Mouse (Mus musculus) frontal cortex, adult (tissue): ENCODE measurements at regions not wholly inside any gene's neighbourhood (a gene's known extent, or its start where the extent isn't known, plus 50 kb on each side); places are given as distances from the start of the nearest gene placed in this dataset.
A peak's percentile ranks its signal among the peaks of the same experiment; 100 is the strongest.

Experiments
- ATAC-seq: cut with Nextera tagmentation; 2 replicates; pipeline ENCODE4 v1.9.2; 2017; ENCODE audit warnings: mild to moderate bottlenecking, moderate library complexity, mixed read lengths; ENCODE audit not compliant: low TSS enrichment

DNA sequence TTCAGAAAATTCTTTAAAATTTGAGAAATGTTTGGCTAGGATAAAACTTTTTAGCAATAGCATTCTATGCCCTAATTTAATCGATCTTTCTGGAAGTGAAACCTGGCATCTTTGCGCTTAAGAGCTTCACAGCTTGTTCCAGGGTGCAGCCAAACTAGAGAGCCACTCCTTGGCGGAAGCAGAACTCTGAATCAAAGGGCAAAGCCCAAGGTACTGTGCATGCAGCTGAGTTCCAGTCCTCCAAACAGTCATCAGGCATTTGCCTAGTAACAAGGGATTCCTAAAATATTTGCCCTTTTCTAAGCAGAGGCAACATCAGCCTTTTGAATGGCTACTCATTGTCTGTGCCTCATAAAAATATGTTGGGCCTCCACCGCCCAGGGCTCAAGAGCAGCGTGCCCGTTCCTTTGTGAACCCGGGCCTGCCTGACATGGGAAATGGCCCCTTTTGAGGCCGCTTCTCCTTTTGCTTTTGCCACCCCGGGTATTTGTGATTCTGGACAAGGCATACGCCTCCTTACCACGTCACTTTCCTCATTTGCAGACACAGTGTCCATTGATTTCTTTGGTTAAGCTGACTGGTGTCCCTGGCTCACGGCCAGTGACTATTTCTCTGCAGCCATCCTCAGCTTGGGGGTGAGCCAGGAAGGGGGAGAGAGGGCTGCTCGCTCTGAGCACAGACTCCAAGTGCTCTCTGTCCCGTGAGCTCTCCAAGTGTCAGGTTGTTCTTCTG lies 402.2 kb upstream of the Smim15 start:
- ATAC-seq = peak; percentile 80

DNA sequence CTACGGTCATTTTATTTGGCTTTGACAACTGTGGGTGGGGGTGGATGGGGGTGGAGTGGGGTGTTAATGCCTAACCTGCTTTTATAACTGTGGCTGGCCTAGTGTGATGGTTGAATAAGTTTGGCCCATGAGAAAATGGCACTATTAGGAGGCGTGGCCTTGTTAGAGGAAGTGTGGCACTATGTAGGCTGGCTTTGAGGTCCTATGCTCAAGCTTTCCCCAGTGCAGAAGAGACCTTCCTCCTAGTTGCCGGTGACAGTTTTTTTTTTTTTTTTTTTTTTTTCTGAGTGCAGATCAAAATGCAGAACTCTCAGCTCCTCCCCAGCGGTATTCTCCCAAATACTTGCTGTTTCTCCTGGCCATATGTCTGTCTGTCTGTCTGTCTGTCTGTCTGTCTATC lies 404.6 kb upstream of the Smim15 start:
- no peak for ATAC-seq

DNA sequence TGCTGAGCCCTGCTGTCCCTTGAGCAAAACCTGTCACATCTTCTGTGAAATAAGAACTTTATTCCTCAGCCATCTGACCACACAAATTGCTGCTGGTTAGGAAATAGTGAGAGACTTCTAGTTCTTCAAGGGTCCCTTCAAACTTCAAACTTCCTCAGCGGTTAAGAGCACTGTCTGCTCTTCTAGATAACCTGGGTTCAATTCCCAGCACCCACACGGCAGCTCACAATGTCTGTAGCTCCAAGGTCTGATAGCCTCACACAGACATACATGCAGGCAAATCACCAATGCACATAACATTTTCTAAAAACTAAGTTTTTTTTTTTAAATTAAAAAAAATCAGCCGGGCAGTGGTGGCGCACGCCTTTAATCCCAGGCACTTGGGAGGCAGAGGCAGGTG lies 407.0 kb upstream of the Smim15 start:
- no peak for ATAC-seq

DNA sequence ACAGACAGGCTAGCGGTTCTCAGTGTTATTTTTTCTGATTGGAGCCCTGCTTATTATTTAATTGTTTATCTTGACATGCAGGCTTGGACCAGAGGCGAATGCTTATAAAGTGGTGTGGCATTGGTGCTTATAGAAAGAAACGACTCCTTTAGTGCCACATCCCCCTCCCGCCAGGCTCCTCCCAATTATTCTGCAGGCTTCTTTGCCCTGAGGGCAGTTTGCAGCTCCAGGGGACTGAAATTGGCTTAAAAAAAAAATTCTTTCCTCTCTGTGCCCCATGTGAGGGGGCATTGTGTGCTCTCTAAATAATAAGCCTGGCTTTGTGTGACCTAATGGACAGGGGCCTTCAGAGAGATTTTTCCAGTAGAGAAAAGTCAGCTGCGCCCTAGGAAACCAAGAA lies 409.1 kb upstream of the Smim15 start:
- ATAC-seq = no peak

DNA sequence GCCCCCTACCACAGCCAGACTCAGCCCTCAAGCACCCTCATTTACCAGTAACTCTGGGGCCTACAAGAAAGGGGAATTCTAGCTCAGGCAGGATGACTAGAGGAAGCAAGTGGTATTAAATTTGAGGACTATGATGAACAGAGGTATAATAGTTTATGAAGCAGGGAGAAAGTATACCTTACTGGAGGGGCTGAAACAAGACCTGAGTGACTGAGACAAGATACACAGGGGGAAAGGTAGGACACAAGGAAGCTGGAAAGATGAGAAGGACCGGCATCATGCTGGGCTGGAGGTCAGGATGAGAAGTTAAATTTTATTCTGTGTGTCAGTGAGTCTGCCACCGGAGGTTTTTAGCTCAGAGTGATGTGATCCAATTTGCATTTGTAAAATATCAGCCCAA lies 417.2 kb upstream of the Smim15 start:
- ATAC-seq = no peak

DNA sequence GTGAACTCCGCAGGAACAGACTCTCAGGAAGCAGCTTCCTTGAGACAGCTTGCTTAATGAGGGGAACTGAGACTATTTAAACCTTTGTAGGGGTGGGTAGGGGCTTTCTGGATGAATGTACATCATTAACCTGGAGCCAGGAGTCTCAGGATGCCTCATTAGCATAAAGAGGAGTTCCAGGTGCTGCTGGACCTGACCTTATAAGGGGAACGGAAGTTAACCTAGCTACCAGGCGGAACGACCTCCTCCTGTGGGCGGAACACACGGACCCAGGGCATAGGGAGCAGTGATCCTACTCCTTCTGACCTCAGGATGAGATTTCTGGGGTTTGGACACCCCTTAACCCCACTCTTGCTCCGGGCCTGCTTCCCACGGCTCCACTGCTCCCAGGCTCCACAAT lies 417.6 kb upstream of the Smim15 start:
- ATAC-seq = no peak

DNA sequence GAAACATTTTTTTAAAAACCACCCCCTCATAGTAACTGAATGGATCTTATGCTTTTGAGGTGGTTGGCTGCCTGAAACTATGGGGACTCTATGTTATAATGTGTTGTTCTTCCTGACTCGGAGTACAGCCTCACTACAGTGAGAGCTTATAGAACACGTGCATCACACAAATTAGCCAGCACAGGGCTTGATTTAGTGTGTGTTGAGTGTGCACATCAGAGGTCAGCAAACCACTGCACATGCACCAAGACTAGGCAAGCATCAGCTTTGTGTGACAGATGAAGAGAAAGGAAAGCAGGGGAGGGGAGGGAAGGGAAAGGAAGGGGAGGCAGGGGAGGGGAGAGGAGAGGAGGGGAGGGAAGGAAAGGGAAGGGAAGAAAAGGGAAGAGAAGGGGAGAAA lies 422.9 kb upstream of the Smim15 start:
- peak; percentile 65 for ATAC-seq

DNA sequence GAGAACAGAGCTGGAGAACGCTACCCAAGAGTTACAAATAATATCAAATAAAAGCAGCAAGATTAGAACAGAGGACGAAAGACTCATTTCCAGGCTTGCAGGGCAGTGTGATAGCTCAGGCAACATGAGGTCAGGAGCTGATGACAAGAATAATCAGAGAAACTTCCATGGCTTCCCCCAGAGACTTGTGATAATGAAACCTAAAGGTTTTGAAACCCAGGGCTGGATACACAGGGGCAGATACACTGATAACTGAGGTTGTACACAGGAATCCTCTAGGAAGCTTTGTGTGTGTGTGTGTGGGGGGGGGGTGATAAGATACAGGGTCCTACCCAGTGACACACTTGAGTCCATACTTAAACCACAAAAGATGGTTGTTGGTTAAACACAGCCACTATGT lies 423.4 kb upstream of the Smim15 start:
- no peak for ATAC-seq

DNA sequence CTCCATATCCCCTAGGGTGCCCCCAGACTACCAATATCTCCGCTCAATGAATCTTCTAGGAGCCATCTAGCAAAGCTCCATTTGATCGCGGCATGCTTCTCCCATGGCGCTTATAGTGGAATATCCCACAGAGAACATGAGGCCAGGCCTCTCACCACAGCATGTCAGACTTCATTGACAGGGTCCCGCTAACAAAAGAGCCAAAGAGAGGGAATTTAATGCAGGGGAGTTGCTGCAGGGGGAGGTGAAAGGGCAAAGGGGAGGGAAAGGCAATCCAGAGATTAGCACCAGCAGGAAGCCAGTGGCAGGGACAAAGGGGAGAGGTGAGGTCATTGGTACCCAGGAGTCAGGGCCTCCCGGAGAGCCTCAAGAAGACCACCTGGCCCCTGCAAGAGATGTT lies 424.0 kb upstream of the Smim15 start:
- no peak for ATAC-seq

DNA sequence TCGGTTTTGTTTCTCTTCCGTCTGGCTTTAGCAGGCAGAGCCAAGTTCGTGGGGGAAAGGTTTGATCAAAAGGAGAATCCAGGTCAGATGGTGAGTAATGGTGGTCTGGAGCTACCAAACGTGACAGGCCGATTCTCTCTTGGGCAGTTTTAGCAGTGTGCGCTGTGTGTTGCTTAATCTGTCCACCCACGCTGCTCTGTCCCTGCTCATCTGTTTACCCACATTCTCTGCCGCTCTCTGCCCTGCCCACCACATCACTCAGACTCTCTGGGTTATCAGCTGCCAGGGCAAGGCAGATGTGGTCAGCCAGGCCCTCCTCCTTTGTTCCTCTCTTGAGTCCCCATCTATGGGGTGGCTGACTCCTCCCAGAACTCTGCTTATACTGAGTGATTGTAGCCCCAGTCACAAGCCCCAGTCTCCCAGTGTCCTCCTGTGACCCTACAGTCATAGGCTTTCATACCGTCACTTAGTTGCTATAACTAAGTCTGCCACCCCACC lies 424.8 kb upstream of the Smim15 start:
- ATAC-seq = peak; percentile 58

DNA sequence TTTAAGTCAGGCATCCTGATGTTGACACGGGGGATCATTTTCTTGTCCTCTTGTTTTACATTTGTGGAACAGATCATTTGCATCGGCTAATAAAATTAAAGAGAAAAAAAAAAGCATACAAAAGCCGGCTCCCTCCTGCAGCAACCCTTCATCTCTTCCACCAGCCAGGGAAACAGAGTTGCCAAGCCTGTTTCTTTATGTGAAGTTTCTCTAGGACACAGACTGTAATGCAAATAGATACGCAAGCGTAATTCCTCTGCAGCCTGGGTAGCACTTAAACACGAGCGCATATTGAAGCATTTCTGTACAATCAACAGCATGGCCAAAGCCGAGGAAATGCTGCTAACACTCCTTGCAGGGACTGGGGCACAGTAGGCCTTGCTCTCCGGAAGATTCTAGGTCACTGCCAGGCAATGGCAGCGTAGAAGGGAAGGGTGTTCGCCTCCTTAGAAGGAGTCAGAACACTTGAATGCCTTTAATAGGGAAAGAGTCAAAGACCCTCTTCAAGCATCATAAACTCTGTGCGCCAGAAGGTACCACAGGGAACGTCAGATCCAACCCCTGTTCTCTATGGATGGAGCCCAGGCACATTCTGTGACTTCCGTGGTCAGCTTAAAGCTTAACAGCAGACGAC lies 425.3 kb upstream of the Smim15 start:
- ATAC-seq = peak; percentile 62

DNA sequence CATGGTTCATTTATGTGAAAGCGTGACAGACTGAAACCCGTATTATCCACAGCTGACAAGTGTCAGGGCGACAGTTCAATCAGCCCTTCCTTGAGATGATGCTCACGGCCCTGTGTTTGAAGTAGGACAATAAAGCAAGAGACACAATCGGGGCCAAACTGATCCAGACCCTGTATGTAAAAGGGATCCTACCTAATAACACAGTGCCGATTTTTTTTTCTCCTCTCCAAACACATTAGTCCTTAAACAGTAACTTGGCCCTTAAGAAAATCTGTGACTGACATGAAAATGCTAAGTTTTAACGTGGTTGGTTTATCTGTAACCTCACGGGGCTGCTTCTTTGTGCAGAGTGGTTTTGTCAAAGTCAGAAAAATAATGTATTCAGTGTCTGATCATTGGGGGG lies 425.9 kb upstream of the Smim15 start:
- no peak for ATAC-seq

DNA sequence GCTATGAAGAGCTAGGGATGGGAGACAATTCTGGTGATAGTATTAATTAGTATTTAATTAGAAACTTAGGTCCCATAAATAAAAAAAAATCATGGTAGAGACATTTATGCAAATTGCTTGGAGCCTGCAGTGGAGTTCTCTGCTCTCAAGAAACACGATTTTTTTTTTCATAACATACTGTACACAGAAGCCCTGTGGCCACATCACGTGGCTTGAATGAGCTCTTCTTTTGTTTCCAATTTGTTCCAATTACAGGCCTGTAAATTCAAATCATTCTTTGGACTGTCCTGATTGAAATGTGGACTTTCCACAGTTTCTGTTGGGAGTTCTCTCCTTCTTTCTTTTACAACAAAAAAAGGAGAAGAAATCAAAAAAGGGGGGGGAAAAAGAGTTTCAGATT lies 426.7 kb upstream of the Smim15 start:
- ATAC-seq = no peak

DNA sequence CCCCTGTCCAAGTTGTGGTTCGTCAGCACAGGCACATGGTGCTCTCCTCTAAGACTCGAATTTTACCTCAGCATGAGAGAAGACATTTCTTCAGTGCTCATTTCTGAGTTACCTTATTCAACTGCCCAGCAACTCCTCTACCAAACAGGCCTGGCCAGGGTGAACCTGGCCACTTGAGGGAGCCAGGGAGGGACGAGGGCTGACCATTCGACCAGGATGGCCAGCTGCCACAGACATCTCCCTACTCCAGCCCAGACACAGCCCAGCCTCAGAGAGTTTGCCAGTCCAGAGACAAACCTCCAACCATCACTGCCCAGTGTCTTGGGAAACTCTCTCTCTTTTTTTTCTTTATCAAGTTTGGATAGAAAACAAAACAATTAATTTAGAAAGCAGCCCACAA lies 427.5 kb upstream of the Smim15 start:
- ATAC-seq = no peak

DNA sequence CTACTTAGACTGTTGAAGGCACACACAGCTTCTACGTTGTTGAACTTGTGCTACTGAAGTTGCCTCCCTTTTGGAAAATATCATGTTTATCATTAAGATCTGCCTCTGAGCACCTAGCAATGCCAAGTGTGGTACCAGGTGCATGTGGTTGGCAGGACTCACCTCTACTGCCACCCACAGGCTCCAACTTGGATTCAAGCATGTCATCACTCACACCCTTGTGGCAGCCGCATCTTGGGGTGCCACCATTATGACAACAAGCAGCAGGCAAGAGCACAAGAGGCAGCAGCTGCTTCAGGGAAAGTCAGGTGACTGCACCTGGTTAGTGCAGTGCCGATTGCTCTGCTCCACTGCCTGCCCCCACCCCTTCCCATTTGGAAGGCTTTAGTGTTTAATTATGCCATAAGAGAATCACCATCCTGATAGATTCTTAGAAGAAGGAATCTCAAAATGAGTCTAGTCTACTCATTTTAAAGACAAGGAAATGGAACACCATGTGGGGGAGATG lies 435.2 kb upstream of the Smim15 start:
- ATAC-seq = no peak

DNA sequence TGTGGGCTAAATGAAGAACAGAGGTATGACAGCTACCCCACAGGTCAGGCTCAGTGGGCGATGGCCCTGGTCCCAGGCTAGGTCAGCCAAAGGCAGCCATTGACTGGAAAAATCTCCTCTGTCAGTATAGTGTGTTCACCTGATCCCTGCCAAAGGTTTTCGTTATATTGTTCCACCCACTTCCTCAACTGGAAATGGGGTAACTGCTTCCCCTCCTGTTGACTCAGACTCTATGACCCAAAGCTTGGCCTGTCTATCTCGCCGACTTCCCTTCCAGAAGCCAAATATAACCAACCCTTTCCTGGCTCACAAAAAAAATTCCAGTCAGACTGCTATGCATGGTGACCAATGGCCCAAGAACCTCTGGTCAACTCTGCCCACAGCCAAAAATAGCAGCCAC lies 437.0 kb upstream of the Smim15 start:
- ATAC-seq = no peak

DNA sequence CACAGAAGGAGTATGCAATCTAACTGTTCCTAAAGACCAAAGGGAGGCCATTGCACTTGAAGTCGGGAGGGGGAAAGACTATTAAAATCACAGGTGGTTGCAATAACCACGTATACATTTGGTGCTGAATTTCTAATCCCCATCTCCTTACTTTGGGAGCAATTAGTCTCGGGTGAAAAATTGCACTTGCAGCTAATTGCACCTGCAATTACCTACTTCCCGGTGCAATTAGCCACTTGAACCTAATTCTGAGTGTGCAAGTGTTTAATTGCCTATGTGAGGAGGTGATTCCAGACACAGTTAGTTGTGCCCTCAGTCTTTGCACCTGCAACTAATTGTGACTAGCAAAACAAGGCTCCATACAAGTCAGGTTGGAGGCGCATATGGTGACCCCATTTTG lies 442.1 kb upstream of the Smim15 start:
- no peak for ATAC-seq

DNA sequence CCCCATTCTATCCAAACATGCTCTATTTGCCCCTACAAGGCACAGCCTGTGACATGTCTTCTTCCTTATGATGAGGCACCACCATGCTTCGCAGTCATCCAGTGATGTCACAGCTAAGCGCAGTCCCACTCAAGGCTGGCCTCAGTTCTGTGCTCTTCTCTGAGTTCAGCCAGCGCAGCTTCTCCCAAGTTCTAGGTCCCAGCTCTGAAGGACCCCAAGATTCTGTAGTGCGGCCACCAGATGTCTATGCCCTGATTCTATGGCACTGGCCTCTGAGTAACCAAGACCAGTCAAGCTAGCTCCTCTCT lies 443.2 kb upstream of the Smim15 start:
- ATAC-seq = 0 out of 2 replicates have a peak, but pooled peaks have one; percentile 17

DNA sequence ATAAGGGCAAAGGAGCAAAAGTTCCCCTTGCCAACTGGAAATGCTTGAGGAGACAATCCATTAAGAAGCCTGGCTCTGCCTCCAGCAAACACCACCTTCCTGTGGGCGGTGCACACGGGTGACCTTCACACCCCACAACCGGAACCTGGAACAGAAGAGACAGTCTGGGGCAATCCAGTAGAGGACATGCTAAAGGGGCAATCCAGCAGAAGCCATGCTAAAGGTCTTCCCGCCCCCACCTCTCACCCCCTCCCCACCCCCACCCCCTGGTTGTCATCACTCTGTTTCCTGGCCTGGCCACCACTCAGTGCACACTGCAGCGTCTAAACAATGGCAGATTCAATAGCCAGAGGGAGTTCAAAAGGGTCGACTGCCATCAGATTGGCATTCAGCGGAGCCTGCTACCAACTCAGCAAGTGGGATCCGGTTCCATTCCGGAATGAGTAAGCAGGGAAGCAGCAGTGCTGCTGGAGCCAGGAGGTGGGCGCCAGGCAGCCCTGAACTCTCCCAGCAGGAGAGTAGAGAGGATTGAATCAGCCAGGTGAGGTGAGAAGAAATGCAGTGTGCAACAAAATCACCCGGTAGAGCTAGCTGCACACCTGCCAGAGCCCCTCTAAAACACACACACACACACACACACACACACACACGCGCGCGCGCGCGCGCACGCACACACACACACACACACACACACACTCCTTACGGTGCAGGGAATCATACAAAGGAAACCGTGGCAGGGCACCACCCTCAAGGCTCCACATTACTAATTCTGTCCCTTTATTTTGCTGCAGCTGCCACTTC lies 443.7 kb upstream of the Smim15 start:
- peak; percentile 74 for ATAC-seq

DNA sequence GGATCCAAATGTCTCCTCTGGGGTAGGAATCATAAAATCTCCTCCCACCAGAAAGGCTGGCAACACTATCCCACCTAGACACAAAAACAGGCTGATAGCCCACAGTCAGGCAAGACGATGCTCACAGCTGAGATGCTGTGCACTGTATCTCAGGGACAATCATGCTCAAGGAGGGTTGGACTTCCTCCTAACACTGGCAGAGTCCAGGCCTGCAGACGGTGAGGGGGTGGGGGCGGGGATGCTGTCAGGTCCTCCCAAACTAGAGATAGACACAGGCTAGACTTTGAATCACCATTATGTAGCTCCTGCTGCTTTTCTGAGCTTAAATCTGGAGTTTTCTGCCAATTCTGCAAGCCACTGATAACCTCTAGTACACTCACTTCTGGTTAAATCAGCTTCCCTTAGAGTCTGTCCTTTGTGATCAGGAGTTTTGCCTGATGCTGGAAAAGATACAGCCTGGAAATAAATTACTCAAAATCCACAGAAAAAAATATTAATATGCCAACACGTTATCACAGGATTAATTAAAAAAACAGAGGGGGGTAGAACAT lies 445.1 kb upstream of the Smim15 start:
- ATAC-seq = peak; percentile 87

DNA sequence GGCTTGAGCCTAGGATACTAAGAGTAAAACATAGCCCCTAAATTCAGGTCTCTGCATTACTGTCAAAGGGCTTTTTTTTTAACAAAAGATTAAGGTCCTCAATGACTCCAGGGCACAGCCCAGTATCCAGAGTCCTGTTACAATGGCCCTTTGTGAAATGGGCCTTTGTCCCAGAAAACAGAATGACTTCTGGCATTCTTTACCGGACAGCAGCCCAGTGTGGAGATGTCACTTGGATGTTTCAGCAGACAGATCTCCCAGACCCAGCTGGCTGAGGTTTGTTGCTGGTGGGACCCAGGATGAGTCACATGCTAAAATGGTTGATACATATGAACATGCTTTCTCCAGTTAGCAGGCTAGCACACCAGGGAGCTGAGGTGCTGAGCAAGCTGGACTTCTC lies 445.9 kb upstream of the Smim15 start:
- ATAC-seq = peak; percentile 45; the same call in 1 of the 2 replicates

DNA sequence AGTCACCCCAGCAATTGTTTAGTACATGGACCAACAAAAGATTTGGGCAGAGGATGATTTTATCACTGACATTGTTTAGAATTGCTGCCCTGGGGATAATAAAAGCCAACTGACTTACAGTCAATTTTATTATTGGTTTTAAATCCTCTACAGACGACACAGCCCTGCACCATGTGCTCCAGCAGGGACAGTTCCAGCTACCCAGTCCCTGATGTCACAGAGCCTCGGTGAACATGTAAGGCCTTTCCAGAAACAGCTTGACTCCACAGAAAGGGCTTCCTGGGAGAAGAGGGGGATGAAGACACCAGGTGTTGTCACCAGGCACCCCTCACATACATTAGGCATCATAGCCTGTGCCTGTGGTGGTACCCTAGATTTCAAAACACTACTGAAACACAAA lies 447.0 kb upstream of the Smim15 start:
- ATAC-seq = no peak
